Mouse (Mus musculus) spleen, postnatal 4 days (tissue): ENCODE measurements at regions not wholly inside any gene's neighbourhood (a gene's known extent, or its start where the extent isn't known, plus 50 kb on each side); places are given as distances from the start of the nearest gene placed in this dataset.
A peak's percentile ranks its signal among the peaks of the same experiment; 100 is the strongest.
"Not testable (repeated sequence)": the region's sequence is repeated elsewhere in the genome, so short reads cannot be mapped to it uniquely, and the experiment has no call there.

Experiments used
- DNase-seq, 2 experiments: peaks; one replicate each; pipeline ENCODE4 v3.0.0; 2022; ENCODE audit warnings: low spot score in 2 of 2

DNA sequence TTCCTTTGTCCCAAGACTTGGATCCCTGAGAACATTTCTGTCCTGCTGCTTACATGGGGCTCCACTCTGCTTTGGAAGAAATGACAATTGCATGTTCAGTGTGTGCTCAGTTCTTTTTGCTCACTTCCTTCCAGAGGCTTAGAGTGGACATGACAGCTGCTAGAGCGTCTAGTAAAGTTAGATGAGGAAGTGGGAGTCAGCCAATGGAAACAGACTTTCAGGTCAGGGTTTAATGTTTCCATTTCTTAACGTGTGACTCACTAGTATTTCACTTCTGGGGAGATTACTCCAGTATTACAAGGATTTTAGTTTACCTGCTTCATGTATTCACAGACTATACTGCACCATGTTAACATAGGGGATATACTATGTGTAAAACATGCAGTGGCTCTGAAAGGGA, 759.3 kb upstream of the Gm38303 start:
- DNase-seq: no peak

DNA sequence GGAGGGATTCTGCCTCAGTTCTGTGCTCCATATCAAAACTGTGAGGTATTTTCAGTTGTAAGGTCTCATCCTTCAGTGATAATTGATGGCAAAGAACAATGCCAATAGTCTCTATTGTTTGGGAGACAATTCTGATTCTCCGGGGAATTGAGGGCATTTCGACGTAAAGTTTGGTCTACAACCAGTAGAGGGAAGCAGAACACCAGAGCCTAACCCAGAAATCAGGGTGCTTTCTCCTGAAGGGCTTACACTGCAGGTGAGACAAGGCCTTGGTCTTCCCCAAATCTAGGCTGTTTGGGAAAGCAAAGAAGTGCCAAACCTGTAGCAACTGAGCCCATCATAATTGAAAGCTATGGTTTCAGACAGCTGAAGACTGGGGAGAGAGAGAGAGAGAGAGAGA, 758.7 kb upstream of the Gm38303 start:
- DNase-seq: no peak

DNA sequence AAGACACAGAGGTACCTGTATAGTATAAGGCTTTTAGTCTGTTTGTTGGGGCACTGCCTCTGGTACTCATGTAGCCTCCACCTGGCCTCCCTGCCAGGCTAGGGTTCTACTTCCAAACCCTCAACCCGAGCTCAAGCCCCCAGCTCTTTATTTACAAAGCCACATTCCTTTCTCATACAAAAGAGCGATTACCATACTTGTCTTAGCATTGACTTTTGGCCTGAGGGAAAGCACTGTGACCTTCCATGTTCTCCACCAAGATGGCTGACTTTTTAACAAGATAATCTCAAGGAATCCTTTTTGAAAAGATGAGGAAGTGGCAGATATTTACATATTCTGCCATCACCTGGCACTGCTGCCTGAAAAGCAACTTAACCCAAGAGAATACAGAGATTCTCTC, 747.8 kb upstream of the Gm38303 start:
- no peak for DNase-seq

DNA sequence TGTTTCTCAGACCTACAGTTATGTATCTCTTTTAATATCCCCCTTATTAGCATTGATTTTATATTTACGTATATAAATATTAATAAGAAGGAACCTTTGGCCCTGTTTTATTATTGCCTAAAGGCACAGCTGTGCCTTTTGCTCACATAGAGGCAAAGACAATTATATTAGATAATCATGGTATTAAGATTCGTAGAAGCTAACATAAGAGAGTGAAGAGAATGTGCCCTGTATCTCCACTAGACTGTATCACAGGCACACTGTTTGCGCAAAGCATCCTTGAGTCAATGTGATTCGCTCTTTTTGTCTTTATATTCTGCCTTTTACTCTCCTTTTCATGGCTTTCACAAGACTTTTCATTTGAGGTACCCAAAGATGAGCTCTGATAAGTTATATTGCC, 738.5 kb upstream of the Gm38303 start:
- DNase-seq: no peak

DNA sequence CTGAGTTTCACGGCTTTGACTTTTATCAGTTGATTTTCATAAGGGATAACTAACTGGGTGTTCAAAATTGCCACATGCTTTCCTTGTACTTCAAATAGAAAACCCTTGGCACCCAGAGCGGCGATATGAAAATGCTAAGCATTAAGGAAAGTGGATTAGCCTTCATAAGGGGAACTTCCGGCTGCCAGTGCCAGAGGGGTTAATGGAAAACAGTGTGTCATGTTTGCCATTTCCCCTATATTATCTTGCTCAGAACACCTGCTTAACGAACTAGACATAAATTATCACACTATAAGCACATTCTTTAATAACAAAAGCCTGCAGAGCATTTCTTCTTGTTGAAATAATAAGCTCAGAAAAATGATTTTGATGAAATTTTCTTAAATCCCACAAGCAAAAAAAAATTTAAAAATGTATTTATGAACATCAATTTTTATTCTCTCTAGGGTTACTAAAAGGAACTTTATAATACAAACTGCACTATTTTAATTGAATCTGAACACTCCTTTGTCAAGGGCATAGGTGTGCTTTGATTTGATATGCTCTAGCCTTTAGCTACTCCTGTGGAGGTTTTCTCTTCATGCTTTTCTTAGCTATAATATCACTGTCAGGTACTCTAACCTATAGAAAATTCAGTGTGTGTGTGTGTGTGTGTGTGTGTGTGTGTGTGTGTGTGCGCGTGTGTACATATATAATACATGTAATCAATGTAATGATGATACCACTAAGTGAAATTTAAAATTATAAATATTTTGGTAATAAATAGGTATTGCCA, 699.7 kb upstream of the Gm38303 start:
- DNase-seq: no peak

DNA sequence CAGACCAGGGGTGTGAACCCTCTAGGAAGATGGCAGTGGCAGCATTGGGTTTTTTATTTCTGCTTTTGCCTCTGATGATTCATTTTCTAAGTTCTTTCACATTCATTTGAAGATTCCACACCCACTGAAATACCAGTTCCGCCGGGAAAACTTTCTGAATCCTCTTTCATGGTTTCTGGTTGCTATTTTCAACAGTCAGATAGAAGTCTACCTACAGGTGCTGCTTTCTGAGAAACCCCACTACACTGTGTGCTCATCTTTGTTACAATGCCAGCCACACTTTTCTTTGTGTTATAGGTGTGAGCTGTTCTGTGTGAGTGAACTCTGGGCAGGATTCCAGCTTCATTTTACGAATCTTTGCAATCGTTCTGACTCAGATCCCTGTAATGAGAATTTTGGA, 694.5 kb upstream of the Gm38303 start:
- DNase-seq: no peak

DNA sequence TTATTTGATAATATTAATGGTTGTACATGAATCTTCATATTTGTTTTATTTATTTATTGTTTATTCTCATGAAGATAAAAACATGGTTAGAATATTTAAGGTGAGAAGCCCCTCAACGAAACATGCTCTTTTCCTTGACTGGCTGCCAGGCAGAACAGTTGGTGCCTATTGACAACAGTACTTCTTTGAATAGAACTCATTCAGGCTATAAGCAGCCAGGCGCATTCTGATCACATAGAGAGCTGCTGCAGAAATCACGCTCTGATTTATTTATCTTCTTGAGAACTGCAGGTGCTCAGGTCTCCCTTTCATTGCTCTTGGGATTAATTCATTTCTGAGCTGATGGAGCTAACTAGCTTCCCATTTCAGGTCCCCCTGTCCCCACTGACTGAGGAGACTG, 688.9 kb upstream of the Gm38303 start:
- no peak for DNase-seq

DNA sequence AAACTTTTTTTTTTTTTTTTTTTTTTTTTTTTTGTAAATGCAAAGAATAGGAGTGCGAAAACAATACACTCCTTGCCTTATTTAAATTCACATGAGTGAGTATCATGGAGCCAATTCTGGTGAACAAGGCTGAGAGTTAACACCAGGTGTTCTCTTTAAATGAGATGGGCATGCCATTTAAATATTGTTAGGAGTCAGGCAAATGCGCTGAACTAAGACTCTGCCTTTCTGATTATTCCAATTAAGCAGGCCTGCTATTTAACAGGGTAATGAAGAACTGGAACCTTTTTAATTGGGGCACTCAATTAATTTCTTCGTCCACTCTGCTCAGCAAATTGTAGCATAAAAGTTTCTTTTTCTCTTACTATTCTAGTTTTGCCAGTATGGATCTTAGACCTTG, 684.6 kb upstream of the Gm38303 start:
- DNase-seq: no peak

DNA sequence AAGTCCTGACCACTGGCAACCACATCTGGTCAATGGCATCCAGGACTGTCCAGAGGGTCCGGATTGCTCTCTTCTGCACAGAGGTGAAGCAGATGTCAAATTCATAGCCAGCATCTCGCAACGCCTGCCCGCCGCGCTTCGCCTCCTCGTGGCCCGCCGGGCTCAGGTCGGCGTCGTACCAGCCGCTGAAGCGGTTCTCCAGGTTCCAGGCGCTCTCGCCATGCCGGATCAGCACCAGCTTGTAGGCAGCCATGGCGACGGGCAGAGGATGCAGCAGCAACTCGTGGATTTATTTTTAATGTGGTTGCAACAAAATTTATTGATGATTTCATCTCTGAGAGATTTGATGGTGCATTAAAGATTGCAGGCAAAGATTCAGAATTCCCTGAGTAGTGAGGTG, 679.4 kb upstream of the Gm38303 start:
- not testable (repeated sequence) for DNase-seq

DNA sequence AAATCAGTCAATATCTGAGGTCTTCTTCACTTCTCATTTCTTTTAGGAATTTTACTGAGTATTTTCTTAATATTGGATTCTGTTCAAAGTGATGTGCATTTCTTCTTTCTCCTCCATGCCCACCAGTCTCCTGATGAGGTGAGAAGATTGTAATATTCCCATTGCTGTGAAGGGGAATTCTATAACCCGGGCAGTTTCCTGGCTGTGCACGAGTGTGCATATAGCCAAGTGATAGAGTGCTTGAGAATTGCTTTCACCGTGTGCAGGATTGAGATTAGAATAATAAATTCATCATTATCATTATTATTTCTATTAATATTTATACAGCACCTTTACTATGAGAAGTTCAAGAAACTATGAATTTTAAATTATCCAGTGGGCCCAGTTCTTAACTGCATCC, 671.9 kb upstream of the Gm38303 start:
- no peak for DNase-seq

DNA sequence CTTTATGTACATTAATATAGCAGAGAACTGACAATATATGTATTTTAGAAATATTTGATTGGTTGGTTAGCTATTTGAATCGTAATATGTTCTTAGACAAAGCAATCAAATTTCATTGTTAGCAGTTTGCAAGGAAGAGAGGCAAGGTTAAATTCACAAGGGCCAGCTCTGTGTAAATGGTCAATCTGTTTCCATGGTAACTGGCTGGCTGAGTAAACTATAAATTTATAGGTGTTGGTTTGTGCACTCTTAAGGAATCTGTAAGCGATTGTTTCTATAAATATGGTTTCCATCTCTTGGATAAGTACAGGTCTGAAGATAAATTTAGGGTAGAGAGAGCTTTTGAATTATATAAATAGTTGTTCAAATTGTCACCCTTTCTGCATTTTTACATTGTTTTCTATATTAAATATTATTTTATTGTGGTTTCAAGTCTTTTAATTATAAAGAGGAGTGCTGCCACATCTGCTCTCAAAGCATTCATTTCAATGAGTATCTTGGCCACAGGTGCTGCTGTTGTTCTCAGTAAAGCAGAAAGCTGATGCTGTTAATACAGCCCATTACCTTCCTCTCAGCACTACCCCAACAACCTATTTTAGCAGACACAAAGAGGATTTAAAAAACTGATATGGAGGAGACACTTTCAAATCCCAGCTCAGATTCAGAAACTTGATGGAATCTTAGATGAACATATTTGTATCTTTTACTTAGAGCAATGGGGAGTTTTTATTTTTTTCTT, 671.2 kb upstream of the Gm38303 start:
- no peak for DNase-seq

DNA sequence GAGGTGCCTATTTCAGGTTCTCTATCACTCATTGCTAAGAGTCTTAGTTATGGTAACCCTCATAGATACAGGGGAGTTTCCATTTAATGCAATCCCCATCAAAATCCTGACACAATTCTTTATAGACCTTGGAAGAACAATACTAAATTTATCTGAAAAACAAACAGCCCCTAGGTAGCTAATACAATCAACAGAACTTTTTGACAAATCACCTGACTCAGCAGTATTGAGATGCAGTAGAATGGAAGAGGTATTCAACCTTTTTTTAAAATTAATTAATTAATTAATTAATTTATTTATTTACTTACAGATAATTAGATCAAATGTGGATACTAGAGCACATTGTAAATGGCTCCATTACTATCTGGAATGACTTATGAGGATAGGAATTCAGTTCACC, 643.5 kb upstream of the Gm38303 start:
- DNase-seq: no peak

DNA sequence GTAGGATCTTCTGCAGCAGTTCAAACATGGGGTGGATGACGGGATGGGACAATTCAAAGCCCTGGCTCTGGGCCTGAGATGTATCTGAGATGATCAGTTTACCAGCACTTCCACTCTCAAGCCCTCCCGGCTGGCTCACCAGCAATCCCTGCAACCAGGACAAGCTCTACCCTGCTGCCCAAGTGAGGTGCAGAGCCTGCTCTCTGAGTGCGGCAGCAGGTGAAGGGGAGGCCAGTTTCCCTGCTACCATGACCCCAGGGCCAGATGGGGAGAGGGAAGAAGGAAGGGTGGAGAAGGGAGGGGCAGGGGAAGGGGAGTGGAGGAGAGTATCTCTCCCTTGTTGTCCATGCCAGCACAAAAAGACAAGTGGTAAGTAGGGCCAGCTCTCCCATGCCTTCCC, 638.9 kb upstream of the Gm38303 start:
- peak in 1 of 2 experiments; percentile 53 for DNase-seq

DNA sequence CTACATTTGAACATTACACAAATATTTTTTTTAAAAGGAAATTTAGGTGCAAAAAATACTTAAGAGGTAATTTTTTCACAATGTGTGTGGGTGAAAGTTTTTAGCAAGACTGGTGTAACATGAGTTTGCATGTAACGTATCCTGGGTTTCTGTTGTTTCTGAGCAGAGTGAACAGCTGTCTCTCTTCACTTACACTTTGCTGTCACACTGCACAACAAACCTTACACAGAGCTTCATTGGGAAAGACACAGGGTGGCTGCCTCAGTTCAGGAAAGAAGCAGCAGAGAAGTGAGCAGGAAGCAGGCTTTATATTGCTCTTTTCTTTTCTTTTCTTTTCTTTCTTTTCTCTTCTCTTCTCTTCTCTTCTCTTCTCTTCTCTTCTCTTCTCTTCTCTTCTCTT, 617.1 kb upstream of the Gm38303 start:
- no peak for DNase-seq

DNA sequence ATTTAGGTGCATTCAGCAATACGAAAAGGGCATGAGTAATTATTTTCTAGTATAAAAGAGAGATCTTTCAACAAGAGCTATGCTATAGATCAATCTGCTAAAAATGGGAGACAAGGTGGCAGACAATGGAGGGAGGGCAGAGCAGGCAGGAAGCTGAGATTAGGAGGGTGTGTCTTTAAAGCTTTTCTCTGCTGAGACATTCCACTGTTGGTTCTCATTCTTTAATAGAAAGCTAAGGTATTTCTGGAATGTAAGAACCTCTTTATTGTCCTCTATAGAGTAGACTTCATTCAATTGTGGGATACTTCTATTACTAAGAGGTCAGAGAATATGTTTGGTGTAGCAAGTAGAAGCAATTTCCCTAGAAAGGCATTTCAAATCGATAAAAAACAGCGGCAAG, 581.6 kb upstream of the Gm38303 start:
- DNase-seq: no peak

DNA sequence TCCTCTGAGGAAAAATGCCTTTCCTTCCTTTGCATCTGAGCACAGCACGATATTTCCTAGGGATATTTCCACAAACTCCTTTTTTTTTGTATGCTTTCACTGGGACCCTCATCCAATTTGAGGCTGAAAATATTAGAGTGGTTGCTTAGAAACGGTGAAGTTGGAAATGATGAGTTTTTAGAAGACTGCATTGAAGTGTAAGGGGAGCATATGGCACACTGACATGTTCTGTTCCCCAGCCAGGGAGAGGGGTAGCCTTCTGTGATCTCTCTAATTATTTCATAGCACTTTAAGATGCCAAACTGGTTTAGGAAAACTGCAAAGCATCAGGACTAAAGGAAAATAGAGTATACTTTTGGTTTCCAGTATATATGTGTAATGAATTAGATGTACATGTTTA, 556.5 kb upstream of the Gm38303 start:
- DNase-seq: no peak
